Mouse (Mus musculus): Measurements from ENCODE around the gene Zfp932. TPM values are rescaled to one million over a fixed set of nuclear protein-coding genes. Genes with fewer than 3 reads are reported as not detected.
"Not testable (repeated sequence)": the region's sequence is repeated elsewhere in the genome, so short reads cannot be mapped to it uniquely, and the experiment has no call there.

Zfp932 gene
- polyA plus RNA-seq (2012; rRNA removed): 2.3 and 2.4 TPM in 2 replicates

DNA sequence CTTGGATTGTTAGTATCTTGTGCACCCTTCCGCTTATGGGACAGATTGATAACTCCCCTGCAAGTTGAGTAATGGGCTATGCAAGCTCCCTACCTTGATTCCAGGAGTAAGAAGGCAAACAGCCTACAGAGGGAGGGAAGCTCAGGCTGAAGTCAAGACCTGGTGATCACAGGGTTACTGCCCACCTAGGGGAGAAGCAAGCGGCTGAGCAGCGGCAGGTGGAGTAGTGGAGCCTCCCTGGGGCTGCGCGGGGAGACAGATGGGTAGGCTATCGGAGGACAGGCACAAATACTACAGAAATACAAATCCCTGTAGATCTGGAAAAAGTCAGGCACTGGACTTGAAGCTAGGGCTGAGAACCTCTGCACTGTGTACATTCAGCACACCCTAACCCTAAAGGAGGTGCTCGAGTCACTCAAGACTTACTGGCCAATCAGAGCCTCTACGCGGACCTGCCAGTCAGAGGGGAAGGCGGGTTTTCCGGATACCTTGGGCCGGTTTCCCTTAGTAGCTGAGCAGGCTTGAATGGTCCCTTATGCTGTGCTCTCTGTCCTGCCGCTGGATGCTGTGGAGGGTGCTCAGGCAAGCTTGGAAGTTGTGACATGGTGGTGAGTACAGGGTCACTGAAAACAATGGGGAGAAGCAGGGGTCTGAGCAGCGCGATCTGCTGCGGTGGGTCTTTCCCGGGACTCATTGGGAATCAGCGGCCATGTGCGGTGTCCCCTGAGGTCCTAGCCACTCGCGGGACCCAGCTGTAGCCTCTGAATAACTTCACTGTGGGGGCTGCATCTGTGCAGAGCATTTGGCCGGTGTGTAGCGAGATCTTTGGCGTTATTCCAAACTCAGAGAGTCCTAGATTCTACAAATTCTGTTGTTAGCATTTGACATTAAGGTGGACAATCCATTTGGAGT, at the start of gene Zfp932:
Gene Zfp932, plus strand, starts transcription at position 496 of the 912 bp plus-strand sequence.
- peak; percentile 78 for DNase-seq (ENCODE audit: low read depth, low spot score)
- WGBS: no CpG with 5 or more reads among the region's 24 CpGs

DNA sequence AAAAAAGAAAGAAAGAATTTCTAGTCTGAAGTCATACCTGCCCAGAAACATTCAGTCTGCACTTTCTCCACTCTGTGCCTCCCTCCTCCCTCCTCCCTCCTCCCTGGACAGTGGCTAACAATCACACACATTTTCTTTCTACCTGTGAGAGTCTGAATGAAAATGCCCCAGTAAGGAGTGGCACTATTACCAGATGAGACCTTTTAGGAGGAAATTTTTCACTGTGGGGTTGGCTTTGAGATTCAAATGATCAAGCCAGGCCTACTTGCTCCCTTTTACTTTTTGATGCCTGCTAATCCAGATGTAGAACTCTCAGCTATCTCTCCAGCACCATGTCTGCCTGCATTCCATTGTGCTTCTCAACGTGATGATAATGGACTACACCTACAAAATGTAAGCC, 46.0 kb upstream of the Zfp932 start:
- DNase-seq (ENCODE audit: low read depth, low spot score): no peak
- WGBS: no CpG with 5 or more reads among the region's 1 CpGs

DNA sequence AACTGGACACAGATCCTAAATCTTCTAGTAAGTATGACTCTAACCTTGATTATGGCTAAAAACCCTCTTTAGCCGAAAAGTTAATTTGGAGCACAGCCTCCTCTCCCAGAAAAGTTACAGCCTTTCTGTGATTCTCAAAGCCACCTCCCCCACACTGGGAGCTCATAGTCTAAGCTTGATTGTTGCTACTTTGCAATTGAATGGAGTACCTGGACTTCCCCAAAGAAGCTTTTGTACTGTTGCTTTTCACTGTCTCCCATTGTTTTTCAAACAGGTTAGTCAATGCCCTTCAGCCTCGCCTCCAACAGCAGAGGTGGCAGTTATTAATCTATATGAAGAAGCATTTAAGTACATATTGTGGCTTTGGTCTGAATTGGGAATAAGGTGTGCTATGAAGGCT, 15.6 kb upstream of the Zfp932 start:
- DNase-seq (ENCODE audit: low read depth, low spot score): not testable (repeated sequence)
- no CpG with 5 or more reads among the region's 2 CpGs for WGBS

DNA sequence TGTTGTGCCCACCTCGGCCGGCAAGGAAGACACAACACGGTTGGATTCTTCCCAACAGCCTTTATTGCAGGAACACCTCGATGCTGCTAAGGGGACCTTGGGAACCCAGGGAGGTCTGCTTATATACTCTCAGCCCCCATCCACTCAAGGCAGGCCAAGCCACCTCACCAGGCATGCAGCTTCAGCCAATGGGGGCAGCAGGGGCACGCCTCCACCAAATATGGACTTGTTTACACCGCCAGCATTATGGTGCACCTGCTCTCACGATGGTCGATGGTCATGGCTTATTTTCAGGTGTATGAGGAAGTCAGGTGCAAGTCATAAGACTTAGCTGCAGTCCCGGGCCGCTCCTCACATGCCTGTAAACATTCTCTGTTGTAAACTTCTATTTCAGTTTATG, 860 bp upstream of the Zfp932 start:
- no CpG with 5 or more reads among the region's 10 CpGs for whole genome bisulfite sequencing
- DNase-seq (ENCODE audit: low read depth, low spot score): not testable (repeated sequence)

DNA sequence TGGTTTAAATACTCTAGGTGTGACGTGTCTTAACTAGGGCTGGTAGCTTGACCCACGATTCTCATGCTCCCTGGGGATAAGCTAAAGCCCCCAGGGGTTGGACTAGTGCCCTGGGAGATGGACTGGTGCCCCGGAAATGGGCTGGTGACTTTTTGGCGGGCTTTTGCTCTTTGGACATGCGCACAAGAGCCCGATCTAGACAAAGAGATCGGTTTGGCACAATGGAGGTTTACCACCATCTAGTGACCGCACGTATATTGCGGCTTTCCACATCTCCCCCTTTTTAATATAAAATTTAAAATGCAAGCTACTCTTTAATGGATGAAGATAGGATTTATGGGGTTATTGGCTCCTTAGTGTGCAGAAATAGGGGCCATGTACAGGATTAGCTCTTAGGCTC, 19.5 kb downstream of the Zfp932 start:
- DNase-seq (ENCODE audit: low read depth, low spot score): not testable (repeated sequence)
- WGBS: 85% methylated on average over 10 of the region's 10 CpGs

DNA sequence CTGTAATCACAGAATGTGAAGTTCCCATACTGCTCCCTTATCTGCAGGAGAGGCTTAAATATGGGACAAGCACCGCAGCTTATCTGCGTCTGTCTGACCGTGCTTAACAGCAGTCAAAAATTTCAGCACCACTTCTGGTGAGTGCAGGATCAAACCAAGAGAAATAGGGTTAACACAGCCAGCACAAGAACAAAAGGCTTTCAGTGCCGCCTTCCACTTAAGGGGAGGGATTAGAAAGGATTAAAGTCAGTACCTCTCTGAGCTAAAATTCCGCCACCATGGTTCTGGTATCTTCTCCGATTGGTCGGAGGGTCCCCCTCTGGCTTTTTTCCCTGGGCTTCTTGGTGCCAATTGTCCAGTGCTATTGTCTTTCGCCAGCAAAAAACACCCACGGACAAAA, 27.0 kb downstream of the Zfp932 start:
- WGBS: 60% methylated on average over 9 of the region's 9 CpGs

DNA sequence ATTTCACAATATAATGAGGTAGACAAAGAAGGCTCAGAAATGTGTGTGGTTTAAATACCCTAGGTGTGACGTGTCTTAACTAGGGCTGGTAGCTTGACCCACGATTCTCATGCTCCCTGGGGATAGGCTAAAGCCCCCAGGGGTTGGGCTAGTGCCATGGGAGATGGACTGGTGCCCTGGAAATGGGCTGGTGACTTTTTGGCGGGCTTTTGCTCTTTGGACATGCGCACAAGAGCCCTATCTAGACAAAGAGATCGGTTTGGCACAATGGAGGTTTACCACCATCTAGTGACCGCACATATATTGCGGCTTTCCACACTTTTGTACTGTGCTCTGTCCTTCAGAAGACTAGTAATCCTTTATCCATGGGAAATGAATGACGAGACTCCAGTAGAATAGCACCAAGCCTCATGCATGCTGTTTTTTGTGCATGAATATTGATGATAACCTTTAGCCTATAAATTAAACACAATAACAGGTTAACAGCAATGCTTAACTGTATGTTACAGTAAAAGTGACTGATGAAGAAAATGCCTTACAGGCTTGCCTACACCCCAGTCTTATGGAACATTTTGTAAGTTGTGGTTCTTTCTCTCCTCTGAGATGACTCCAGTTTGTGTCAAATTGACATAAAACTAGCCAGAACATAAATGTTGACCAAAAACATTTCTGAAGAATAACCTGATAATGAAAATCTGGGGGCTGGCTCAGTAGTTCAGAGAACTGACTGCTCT, 27.5 kb downstream of the Zfp932 start:
- 37% methylated on average over 8 of the region's 8 CpGs for WGBS
- DNase-seq (ENCODE audit: low read depth, low spot score): not testable (repeated sequence)

More for the DNA sequence above, 27.0 kb downstream of the Zfp932 start:
- DNase-seq (ENCODE audit: low read depth, low spot score): no peak

DNA sequence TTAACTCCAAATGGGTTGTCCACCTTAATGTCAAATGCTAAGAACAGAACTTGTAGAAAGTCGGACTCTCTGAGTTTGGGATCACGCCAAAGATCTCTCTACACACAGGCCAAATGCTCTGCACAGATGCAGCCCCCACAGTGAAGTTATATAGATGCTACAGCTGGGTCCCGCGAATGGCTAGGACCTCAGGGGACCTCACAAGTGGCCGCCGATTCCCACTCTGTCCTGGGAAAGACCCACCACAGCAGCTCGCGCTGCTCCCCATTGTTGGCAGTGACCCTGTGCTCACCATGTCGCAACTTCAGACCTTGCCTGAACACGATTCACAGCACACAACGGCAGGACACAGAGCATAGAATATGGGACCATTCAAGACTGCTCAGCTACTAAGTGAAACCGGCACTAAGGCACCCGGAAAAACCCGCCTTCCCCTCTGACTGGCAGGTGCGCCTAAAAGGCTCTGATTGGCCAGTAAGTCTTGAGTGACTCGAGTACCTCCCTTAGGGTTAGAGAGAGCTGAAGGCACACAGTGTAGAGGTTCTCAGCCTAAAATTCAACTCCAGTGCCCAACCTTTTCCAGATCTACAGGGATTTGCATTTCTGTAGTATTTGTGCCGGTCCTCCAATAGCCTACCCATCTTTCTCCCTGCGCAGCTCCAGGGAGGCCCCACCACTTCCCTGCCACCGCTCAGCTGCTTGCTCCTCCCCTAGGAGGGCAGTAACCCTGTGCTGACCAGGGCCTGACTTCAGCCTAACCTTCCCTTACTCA, 61.5 kb downstream of the Zfp932 start:
- 2% methylated on average over 19 of the region's 19 CpGs for WGBS
- peak; percentile 83 for DNase-seq (ENCODE audit: low read depth, low spot score)

Other genes with a start within 250 kb of the Zfp932 start
- gene 4930522L14Rik, start 244.6 kb upstream of the Zfp932 start, polyA plus RNA-seq (2012; rRNA removed): 2.4 and 2.7 TPM in 2 replicates
- 1.0 and 1.5 TPM in 2 replicates for gene Gm15446, start 73.1 kb upstream of the Zfp932 start, polyA plus RNA-seq (2012; rRNA removed)
- gene Gm17655, start 76.0 kb downstream of the Zfp932 start, polyA plus RNA-seq (2012; rRNA removed): 0.21 and 0.23 TPM in 2 replicates
- gene Gm35315, start 97.9 kb downstream of the Zfp932 start, polyA plus RNA-seq (2012; rRNA removed): 0.20 and 0.41 TPM in 2 replicates
- 0.36 and 0.49 TPM in 2 replicates for gene Plcxd1, start 103.4 kb downstream of the Zfp932 start, polyA plus RNA-seq (2012; rRNA removed)
- 70.5 and 76.0 TPM in 2 replicates for gene Gtpbp6, start 111.7 kb downstream of the Zfp932 start, polyA plus RNA-seq (2012; rRNA removed)
- gene Zfp605, start 113.6 kb downstream of the Zfp932 start, polyA plus RNA-seq (2012; rRNA removed): 0.30 and 0.44 TPM in 2 replicates
- 34.2 and 51.3 TPM in 2 replicates for gene Chfr, start 139.3 kb downstream of the Zfp932 start, polyA plus RNA-seq (2012; rRNA removed)
- gene Golga3, start 180.2 kb downstream of the Zfp932 start, polyA plus RNA-seq (2012; rRNA removed): 4.7 and 8.6 TPM in 2 replicates
- 4.7 and 7.2 TPM in 2 replicates for gene Ankle2, start 234.5 kb downstream of the Zfp932 start, polyA plus RNA-seq (2012; rRNA removed)

Data from large intestine, adult 2 months (tissue).